Mouse (Mus musculus): Measurements from ENCODE around the gene Osbpl3. TPM values are rescaled to one million over a fixed set of nuclear protein-coding genes. Genes with fewer than 3 reads are reported as not detected.
"Not testable (repeated sequence)": the region's sequence is repeated elsewhere in the genome, so short reads cannot be mapped to it uniquely, and the experiment has no call there.

The Osbpl3 gene
- polyA plus RNA-seq, 1 experiment from 2014 or later, result 6.4 TPM

GRCm38 (mm10) chr6:50438900-50439299 lies 17.1 kb downstream of the Osbpl3 start:
- H3K4me3 ChIP-seq (ENCODE audit: low read length); H3K9ac ChIP-seq (ENCODE audit: low read length); H3K4me1 ChIP-seq (replicated peaks; ENCODE audit: control insufficient read depth, insufficient read depth, low read length); H3K27ac ChIP-seq (ENCODE audit: low read length); H3K36me3 ChIP-seq (ENCODE audit: control insufficient read depth, insufficient read depth, low read length); ATAC-seq (ENCODE audit: low read depth); H3K4me2 ChIP-seq (ENCODE audit: low read depth, low read length); H3K9me3 ChIP-seq (ENCODE audit: control insufficient read depth, low read length); H3K27me3 ChIP-seq (ENCODE audit: control insufficient read depth, insufficient read depth, low read depth, low read length): not testable (repeated sequence)
- 82% methylated on average over 4 of the region's 4 CpGs for whole genome bisulfite sequencing

GRCm38 (mm10) chr6:50437815-50438214 lies 18.2 kb downstream of the Osbpl3 start:
- 100% methylated on average over 2 of the region's 2 CpGs for WGBS
- H3K27ac ChIP-seq (ENCODE audit: low read length), result no peak overlapping the region
- no peak overlapping the region for H3K9ac ChIP-seq (ENCODE audit: low read length)
- no peaks in the 10 kb centered on the region for H3K4me1 ChIP-seq (replicated peaks; ENCODE audit: control insufficient read depth, insufficient read depth, low read length)
- no peak overlapping the region for H3K4me2 ChIP-seq (ENCODE audit: low read depth, low read length)
- H3K4me3 ChIP-seq (ENCODE audit: low read length), result no peak overlapping the region
- no peak for ATAC-seq (ENCODE audit: low read depth)
- no peaks in the 10 kb centered on the region for H3K27me3 ChIP-seq (ENCODE audit: control insufficient read depth, insufficient read depth, low read depth, low read length)
- no peaks in the 10 kb centered on the region for H3K9me3 ChIP-seq (ENCODE audit: control insufficient read depth, low read length)
- H3K36me3 ChIP-seq (ENCODE audit: control insufficient read depth, insufficient read depth, low read length), result no peaks in the 10 kb centered on the region

GRCm38 (mm10) chr6:50436661-50437060 lies 19.3 kb downstream of the Osbpl3 start:
- H3K9ac ChIP-seq (ENCODE audit: low read length), result no peak overlapping the region
- H3K27me3 ChIP-seq (ENCODE audit: control insufficient read depth, insufficient read depth, low read depth, low read length), result no peaks in the 10 kb centered on the region
- H3K4me1 ChIP-seq (replicated peaks; ENCODE audit: control insufficient read depth, insufficient read depth, low read length), result no peaks in the 10 kb centered on the region
- no peaks in the 10 kb centered on the region for H3K36me3 ChIP-seq (ENCODE audit: control insufficient read depth, insufficient read depth, low read length)
- no peak overlapping the region for H3K4me3 ChIP-seq (ENCODE audit: low read length)
- no peak overlapping the region for H3K27ac ChIP-seq (ENCODE audit: low read length)
- ATAC-seq (ENCODE audit: low read depth), result no peak
- no peak overlapping the region for H3K4me2 ChIP-seq (ENCODE audit: low read depth, low read length)
- WGBS, result 43% methylated on average over 2 of the region's 2 CpGs
- no peaks in the 10 kb centered on the region for H3K9me3 ChIP-seq (ENCODE audit: control insufficient read depth, low read length)

GRCm38 (mm10) chr6:50432491-50432890 lies 23.5 kb downstream of the Osbpl3 start:
- 80% methylated on average over 5 of the region's 5 CpGs for WGBS
- H3K27me3 ChIP-seq (ENCODE audit: control insufficient read depth, insufficient read depth, low read depth, low read length), result no peaks in the 10 kb centered on the region
- ATAC-seq (ENCODE audit: low read depth), result no peak
- no peaks in the 10 kb centered on the region for H3K36me3 ChIP-seq (ENCODE audit: control insufficient read depth, insufficient read depth, low read length)
- no peak overlapping the region for H3K4me2 ChIP-seq (ENCODE audit: low read depth, low read length)
- no peak overlapping the region for H3K9ac ChIP-seq (ENCODE audit: low read length)
- no peak overlapping the region for H3K4me3 ChIP-seq (ENCODE audit: low read length)
- no peaks in the 10 kb centered on the region for H3K9me3 ChIP-seq (ENCODE audit: control insufficient read depth, low read length)
- H3K27ac ChIP-seq (ENCODE audit: low read length), result no peak overlapping the region
- H3K4me1 ChIP-seq (replicated peaks; ENCODE audit: control insufficient read depth, insufficient read depth, low read length), result no peaks in the 10 kb centered on the region

- no peaks in the 10 kb centered on the region for H3K9me3 ChIP-seq (ENCODE audit: control insufficient read depth, low read length)
- no peak overlapping the region for H3K9ac ChIP-seq (ENCODE audit: low read length)
- no peaks in the 10 kb centered on the region for H3K4me1 ChIP-seq (replicated peaks; ENCODE audit: control insufficient read depth, insufficient read depth, low read length)
- H3K27me3 ChIP-seq (ENCODE audit: control insufficient read depth, insufficient read depth, low read depth, low read length), result no peaks in the 10 kb centered on the region
- no peak for ATAC-seq (ENCODE audit: low read depth)
- H3K4me3 ChIP-seq (ENCODE audit: low read length), result no peak overlapping the region
- no peak overlapping the region for H3K4me2 ChIP-seq (ENCODE audit: low read depth, low read length)
- WGBS, result 79% methylated on average over 7 of the region's 7 CpGs
- no peaks in the 10 kb centered on the region for H3K36me3 ChIP-seq (ENCODE audit: control insufficient read depth, insufficient read depth, low read length)
- H3K27ac ChIP-seq (ENCODE audit: low read length), result no peak overlapping the region
Observed at GRCm38 (mm10) chr6:50429299-50429698, 26.7 kb downstream of the Osbpl3 start.

- no peaks in the 10 kb centered on the region for H3K9me3 ChIP-seq (ENCODE audit: control insufficient read depth, low read length)
- H3K4me3 ChIP-seq (ENCODE audit: low read length), result no peak overlapping the region
- H3K27ac ChIP-seq (ENCODE audit: low read length), result no peak overlapping the region
- WGBS, result 81% methylated on average over 11 of the region's 11 CpGs
- no peak overlapping the region for H3K9ac ChIP-seq (ENCODE audit: low read length)
- no peaks in the 10 kb centered on the region for H3K4me1 ChIP-seq (replicated peaks; ENCODE audit: control insufficient read depth, insufficient read depth, low read length)
- H3K27me3 ChIP-seq (ENCODE audit: control insufficient read depth, insufficient read depth, low read depth, low read length), result no peaks in the 10 kb centered on the region
- no peaks in the 10 kb centered on the region for H3K36me3 ChIP-seq (ENCODE audit: control insufficient read depth, insufficient read depth, low read length)
- H3K4me2 ChIP-seq (ENCODE audit: low read depth, low read length), result no peak overlapping the region
- no peak for ATAC-seq (ENCODE audit: low read depth)
Observed at GRCm38 (mm10) chr6:50427051-50427732, 28.8 kb downstream of the Osbpl3 start.

- no peak overlapping the region for H3K4me3 ChIP-seq (ENCODE audit: low read length)
- H3K4me2 ChIP-seq (ENCODE audit: low read depth, low read length), result no peak overlapping the region
- H3K27ac ChIP-seq (ENCODE audit: low read length), result no peak overlapping the region
- no peak overlapping the region for H3K9ac ChIP-seq (ENCODE audit: low read length)
- WGBS, result 87% methylated on average over 4 of the region's 4 CpGs
- no peaks in the 10 kb centered on the region for H3K4me1 ChIP-seq (replicated peaks; ENCODE audit: control insufficient read depth, insufficient read depth, low read length)
- H3K36me3 ChIP-seq (ENCODE audit: control insufficient read depth, insufficient read depth, low read length), result no peaks in the 10 kb centered on the region
- no peak for ATAC-seq (ENCODE audit: low read depth)
- no peaks in the 10 kb centered on the region for H3K9me3 ChIP-seq (ENCODE audit: control insufficient read depth, low read length)
- no peaks in the 10 kb centered on the region for H3K27me3 ChIP-seq (ENCODE audit: control insufficient read depth, insufficient read depth, low read depth, low read length)
Observed at GRCm38 (mm10) chr6:50426571-50426970, 29.4 kb downstream of the Osbpl3 start.

GRCm38 (mm10) chr6:50424271-50424670 lies 31.7 kb downstream of the Osbpl3 start:
- no peaks in the 10 kb centered on the region for H3K27me3 ChIP-seq (ENCODE audit: control insufficient read depth, insufficient read depth, low read depth, low read length)
- H3K27ac ChIP-seq (ENCODE audit: low read length), result no peak overlapping the region
- no peak overlapping the region for H3K4me3 ChIP-seq (ENCODE audit: low read length)
- H3K36me3 ChIP-seq (ENCODE audit: control insufficient read depth, insufficient read depth, low read length), result no peaks in the 10 kb centered on the region
- H3K4me2 ChIP-seq (ENCODE audit: low read depth, low read length), result no peak overlapping the region
- ATAC-seq (ENCODE audit: low read depth), result no peak
- no peak overlapping the region for H3K9ac ChIP-seq (ENCODE audit: low read length)
- H3K4me1 ChIP-seq (replicated peaks; ENCODE audit: control insufficient read depth, insufficient read depth, low read length), result no peaks in the 10 kb centered on the region
- H3K9me3 ChIP-seq (ENCODE audit: control insufficient read depth, low read length), result no peaks in the 10 kb centered on the region
- WGBS, result 76% methylated on average over 4 of the region's 4 CpGs

GRCm38 (mm10) chr6:50420413-50420812 lies 35.6 kb downstream of the Osbpl3 start:
- Histone ChIP-seq H3K9ac (ENCODE audit: low read length) (no peak overlapping the region), H3K4me3 (ENCODE audit: low read length) (no peak overlapping the region), H3K4me2 (ENCODE audit: low read depth, low read length) (no peak overlapping the region), H3K27me3 (ENCODE audit: control insufficient read depth, insufficient read depth, low read depth, low read length) (no peaks in the 10 kb centered on the region), H3K4me1 (replicated peaks; ENCODE audit: control insufficient read depth, insufficient read depth, low read length) (no peaks in the 10 kb centered on the region), H3K36me3 (ENCODE audit: control insufficient read depth, insufficient read depth, low read length) (no peaks in the 10 kb centered on the region), H3K9me3 (ENCODE audit: control insufficient read depth, low read length) (no peaks in the 10 kb centered on the region), H3K27ac (ENCODE audit: low read length) (no peak overlapping the region)
- no peak for ATAC-seq (ENCODE audit: low read depth)
- WGBS, result 88% methylated on average over 2 of the region's 2 CpGs
